Mouse (Mus musculus) small intestine, adult 2 months (tissue): ENCODE measurements around the gene Eps15.

Experiments used
- CTCF ChIP-seq: fragments of 200-500 bp; IDR thresholded peaks from 2 replicates; pipeline ENCODE4 v1.5.1; 2012; ENCODE audit warnings: low read depth, mild to moderate bottlenecking, control low read depth, inconsistent platforms, low read length, moderate library complexity, mixed read lengths; ENCODE audit not compliant: insufficient replicate concordance, insufficient read length; ENCODE audit errors: extremely low read depth
- POLR2A ChIP-seq: fragments of 200-500 bp; IDR thresholded peaks from 2 replicates; pipeline ENCODE4 v1.6.1; 2012; ENCODE audit warnings: low read depth, mild to moderate bottlenecking, control low read depth, inconsistent platforms, low read length, moderate library complexity

DNA sequence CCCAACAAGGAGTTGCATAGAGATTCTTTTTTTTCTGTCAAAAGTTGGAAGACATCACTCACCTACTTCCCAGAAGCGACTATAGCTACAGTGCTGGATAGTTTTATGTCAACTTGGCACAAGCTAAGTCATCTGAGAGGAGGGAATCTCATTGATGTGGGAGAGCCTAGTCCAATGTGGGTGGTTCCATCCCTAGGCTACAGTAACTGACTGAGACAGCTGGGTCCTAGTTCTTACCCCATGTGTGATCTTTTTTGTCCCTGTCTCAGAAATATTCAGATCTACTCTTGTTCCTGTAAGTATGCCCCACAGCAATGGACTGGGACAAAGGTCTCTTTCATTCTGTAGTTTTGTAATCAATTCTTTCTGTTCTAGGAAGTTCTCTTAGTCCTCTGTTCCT, 137.9 kb downstream of the Eps15 start:
- TF ChIP-seq POLR2A (no peak), CTCF (no peak)
